Mouse (Mus musculus): ENCODE measurements at regions not wholly inside any gene's neighbourhood (a gene's known extent, or its start where the extent isn't known, plus 50 kb on each side); places are given as distances from the start of the nearest gene placed in this dataset.
"Not testable (repeated sequence)": the region's sequence is repeated elsewhere in the genome, so short reads cannot be mapped to it uniquely, and the experiment has no call there.

- intact Hi-C loops (cut with DNase I); H3K27ac ChIP-seq; H3K4me3 ChIP-seq; H3K36me3 ChIP-seq (ENCODE audit: control insufficient read depth, insufficient read depth, low read length); DNase-seq; H3K79me2 ChIP-seq (replicated peaks; ENCODE audit: control insufficient read depth, insufficient read depth, low read length); H3K4me1 ChIP-seq (ENCODE audit: control insufficient read depth, insufficient read depth, low read length); H3K9ac ChIP-seq (ENCODE audit: low read depth, low read length); H3K27me3 ChIP-seq (ENCODE audit: control insufficient read depth, insufficient read depth, low read length): not testable (repeated sequence)
- WGBS = 47% methylated on average over 3 of the region's 3 CpGs
Observed at GRCm38 (mm10) chr3:59563486-59564006, 166.0 kb upstream of the Gm5538 start.

GRCm38 (mm10) chr3:59542621-59543020, 187.0 kb upstream of the Gm5538 start:
- no peak overlapping the region for H3K9ac ChIP-seq (ENCODE audit: low read depth, low read length)
- DNase-seq = no peak
- intact Hi-C loops (cut with DNase I) = no loop called here
- no peaks in the 10 kb centered on the region for H3K4me1 ChIP-seq (ENCODE audit: control insufficient read depth, insufficient read depth, low read length)
- no peaks in the 10 kb centered on the region for H3K27me3 ChIP-seq (ENCODE audit: control insufficient read depth, insufficient read depth, low read length)
- no peaks in the 10 kb centered on the region for H3K79me2 ChIP-seq (replicated peaks; ENCODE audit: control insufficient read depth, insufficient read depth, low read length)
- TF ChIP-seq CTCF (IDR thresholded peaks at IDR 0.05) (no peak), EP300 (IDR thresholded peaks at IDR 0.05; ENCODE audit: insufficient read depth, low read depth, low read length) (no peak), POLR2A (IDR thresholded peaks at IDR 0.05; ENCODE audit: insufficient read depth, low read depth, low read length) (no peak)
- H3K36me3 ChIP-seq (ENCODE audit: control insufficient read depth, insufficient read depth, low read length) = no peaks in the 10 kb centered on the region
- H3K27ac ChIP-seq = no peak overlapping the region
- no peak overlapping the region for H3K4me3 ChIP-seq
- 42% methylated on average over 2 of the region's 2 CpGs for WGBS

GRCm38 (mm10) chr3:59540547-59540946, 189.0 kb upstream of the Gm5538 start:
- H3K4me1 ChIP-seq (ENCODE audit: control insufficient read depth, insufficient read depth, low read length); H3K4me3 ChIP-seq: not testable (repeated sequence)

GRCm38 (mm10) chr3:59539893-59540292, 189.7 kb upstream of the Gm5538 start:
- H3K4me1 ChIP-seq (ENCODE audit: control insufficient read depth, insufficient read depth, low read length); H3K9ac ChIP-seq (ENCODE audit: low read depth, low read length); H3K36me3 ChIP-seq (ENCODE audit: control insufficient read depth, insufficient read depth, low read length); intact Hi-C loops (cut with DNase I); H3K27ac ChIP-seq; H3K4me3 ChIP-seq; DNase-seq; H3K27me3 ChIP-seq (ENCODE audit: control insufficient read depth, insufficient read depth, low read length); H3K79me2 ChIP-seq (replicated peaks; ENCODE audit: control insufficient read depth, insufficient read depth, low read length): not testable (repeated sequence)
- 89% methylated on average over 3 of the region's 3 CpGs for WGBS

More at GRCm38 (mm10) chr3:59540547-59540946, 189.0 kb upstream of the Gm5538 start:
- H3K79me2 ChIP-seq (replicated peaks; ENCODE audit: control insufficient read depth, insufficient read depth, low read length); H3K27ac ChIP-seq; H3K9ac ChIP-seq (ENCODE audit: low read depth, low read length); DNase-seq; intact Hi-C loops (cut with DNase I); H3K27me3 ChIP-seq (ENCODE audit: control insufficient read depth, insufficient read depth, low read length); H3K36me3 ChIP-seq (ENCODE audit: control insufficient read depth, insufficient read depth, low read length): not testable (repeated sequence)

- H3K4me1 ChIP-seq (ENCODE audit: control insufficient read depth, insufficient read depth, low read length) = no peaks in the 10 kb centered on the region
- no peaks in the 10 kb centered on the region for H3K27me3 ChIP-seq (ENCODE audit: control insufficient read depth, insufficient read depth, low read length)
- H3K36me3 ChIP-seq (ENCODE audit: control insufficient read depth, insufficient read depth, low read length) = no peaks in the 10 kb centered on the region
- intact Hi-C loops (cut with DNase I) = no loop called here
- no peak for DNase-seq
- no peak overlapping the region for H3K9ac ChIP-seq (ENCODE audit: low read depth, low read length)
- H3K27ac ChIP-seq = no peak overlapping the region
- TF ChIP-seq EP300 (IDR thresholded peaks at IDR 0.05; ENCODE audit: insufficient read depth, low read depth, low read length) (no peak), POLR2A (IDR thresholded peaks at IDR 0.05; ENCODE audit: insufficient read depth, low read depth, low read length) (no peak), CTCF (IDR thresholded peaks at IDR 0.05) (no peak)
- no peaks in the 10 kb centered on the region for H3K79me2 ChIP-seq (replicated peaks; ENCODE audit: control insufficient read depth, insufficient read depth, low read length)
- no peak overlapping the region for H3K4me3 ChIP-seq
- WGBS = 60% methylated on average over 2 of the region's 2 CpGs
Observed at GRCm38 (mm10) chr3:59531311-59531834, 187.2 kb upstream of the Igsf10 start.

GRCm38 (mm10) chr3:59530592-59531310, 186.6 kb upstream of the Igsf10 start:
- Histone ChIP-seq H3K4me1 (ENCODE audit: control insufficient read depth, insufficient read depth, low read length) (no peaks in the 10 kb centered on the region), H3K9ac (ENCODE audit: low read depth, low read length) (no peak overlapping the region), H3K27me3 (ENCODE audit: control insufficient read depth, insufficient read depth, low read length) (no peaks in the 10 kb centered on the region), H3K27ac (no peak overlapping the region), H3K4me3 (no peak overlapping the region), H3K79me2 (replicated peaks; ENCODE audit: control insufficient read depth, insufficient read depth, low read length) (no peaks in the 10 kb centered on the region), H3K36me3 (ENCODE audit: control insufficient read depth, insufficient read depth, low read length) (no peaks in the 10 kb centered on the region)
- intact Hi-C loops (cut with DNase I) = no loop called here
- 75% methylated on average over 9 of the region's 9 CpGs for WGBS
- TF ChIP-seq EP300 (IDR thresholded peaks at IDR 0.05; ENCODE audit: insufficient read depth, low read depth, low read length) = no peak
- no peak for TF ChIP-seq POLR2A (IDR thresholded peaks at IDR 0.05; ENCODE audit: insufficient read depth, low read depth, low read length)
- no peak for DNase-seq
